Mouse (Mus musculus): ENCODE data around the gene Rbl1. TPM values are rescaled to one million over a fixed set of nuclear protein-coding genes. Genes with fewer than 3 reads are reported as not detected.
"Not testable (repeated sequence)": the region's sequence is repeated elsewhere in the genome, so short reads cannot be mapped to it uniquely, and the experiment has no call there.

Rbl1 gene
- total RNA-seq, 2 experiments from 2014 or later, result 2.1 to 2.8 TPM

- DNase-seq (ENCODE audit: low spot score), result peak; percentile 34
Measured at GRCm38 (mm10) chr2:157172984-157173383, 31.4 kb downstream of the Rbl1 start.

GRCm38 (mm10) chr2:157170626-157171025 lies 33.7 kb downstream of the Rbl1 start:
- DNase-seq (ENCODE audit: low spot score), result no peak

- peak; percentile 16 for DNase-seq (ENCODE audit: low spot score)
Measured at GRCm38 (mm10) chr2:157170166-157170565, 34.2 kb downstream of the Rbl1 start.

- no peak for DNase-seq (ENCODE audit: low spot score)
Measured at GRCm38 (mm10) chr2:157166371-157167080, 37.8 kb downstream of the Rbl1 start.

- not testable (repeated sequence) for DNase-seq (ENCODE audit: low spot score)
Measured at GRCm38 (mm10) chr2:157165312-157166224, 38.8 kb downstream of the Rbl1 start.

- DNase-seq (ENCODE audit: low spot score), result no peak
Measured at GRCm38 (mm10) chr2:157164101-157164500, 40.2 kb downstream of the Rbl1 start.

GRCm38 (mm10) chr2:157156079-157156478 lies 48.3 kb downstream of the Rbl1 start:
- DNase-seq (ENCODE audit: low spot score), result no peak

GRCm38 (mm10) chr2:157153235-157153634 lies 51.1 kb downstream of the Rbl1 start:
- no peak for DNase-seq (ENCODE audit: low spot score)

GRCm38 (mm10) chr2:157148417-157148816 lies 55.9 kb downstream of the Rbl1 start:
- no peak for DNase-seq (ENCODE audit: low spot score)

- DNase-seq (ENCODE audit: low spot score), result no peak
Measured at GRCm38 (mm10) chr2:157147397-157148020, 56.8 kb downstream of the Rbl1 start.

- no peak for DNase-seq (ENCODE audit: low spot score)
Measured at GRCm38 (mm10) chr2:157145173-157145572, 59.2 kb downstream of the Rbl1 start.

- DNase-seq (ENCODE audit: low spot score), result no peak
Measured at GRCm38 (mm10) chr2:157144132-157144531, 60.2 kb downstream of the Rbl1 start.

- DNase-seq (ENCODE audit: low spot score), result no peak
Measured at GRCm38 (mm10) chr2:157141962-157142361, 62.4 kb downstream of the Rbl1 start.

GRCm38 (mm10) chr2:157139251-157139802 lies 65.0 kb downstream of the Rbl1 start:
- no peak for DNase-seq (ENCODE audit: low spot score)

- no peak for DNase-seq (ENCODE audit: low spot score)
Measured at GRCm38 (mm10) chr2:157138808-157139207, 65.5 kb downstream of the Rbl1 start.

GRCm38 (mm10) chr2:157137959-157138731 lies 66.2 kb downstream of the Rbl1 start:
- DNase-seq (ENCODE audit: low spot score), result no peak

- no peak for DNase-seq (ENCODE audit: low spot score)
Measured at GRCm38 (mm10) chr2:157136646-157137045, 67.7 kb downstream of the Rbl1 start.

GRCm38 (mm10) chr2:157136176-157136575 lies 68.2 kb downstream of the Rbl1 start:
- no peak for DNase-seq (ENCODE audit: low spot score)

GRCm38 (mm10) chr2:157135529-157136120 lies 68.7 kb downstream of the Rbl1 start:
- DNase-seq (ENCODE audit: low spot score), result peak; percentile 30

GRCm38 (mm10) chr2:157135014-157135413 lies 69.3 kb downstream of the Rbl1 start, which contains the start of gene Samhd1:
Gene Samhd1, minus strand, starts transcription at chr2:157135265.
- peak; percentile 94 for DNase-seq (ENCODE audit: low spot score)

All from gastrocnemius, adult 18-20 months (tissue).